Mouse (Mus musculus) spleen, embryonic (tissue): ENCODE results near the gene Zfp719.

Source experiments
- CTCF ChIA-PET: fragments of 350-600 bp; sonication (Branson Sonifier 250); formaldehyde crosslinking; loops from one replicate; lab custom pipeline; 2022; lab: Charles Lee

The Zfp719 gene

GRCm38 (mm10) chr7:43606896-43607742 is 27.7 kb downstream of the Zfp719 start, which contains the start of gene Zfp819:
Zfp819 (plus strand) TSS chr7:43607169.
- CTCF ChIA-PET: no interaction called here

GRCm38 (mm10) chr7:43607743-43608287 is 28.4 kb downstream of the Zfp719 start:
- CTCF ChIA-PET: no interaction called here

GRCm38 (mm10) chr7:43608316-43608824 is 29.0 kb downstream of the Zfp719 start:
- CTCF ChIA-PET: no interaction called here

GRCm38 (mm10) chr7:43613816-43614551 is 34.6 kb downstream of the Zfp719 start:
- CTCF ChIA-PET: no interaction called here

GRCm38 (mm10) chr7:43622927-43623326 is 43.5 kb downstream of the Zfp719 start:
- CTCF ChIA-PET: no interaction called here

GRCm38 (mm10) chr7:43623819-43624218 is 44.4 kb downstream of the Zfp719 start:
- CTCF ChIA-PET: no interaction called here

GRCm38 (mm10) chr7:43625065-43625464 is 45.7 kb downstream of the Zfp719 start:
- CTCF ChIA-PET: no interaction called here

GRCm38 (mm10) chr7:43625794-43626422 is 46.5 kb downstream of the Zfp719 start:
- CTCF ChIA-PET: no interaction called here

GRCm38 (mm10) chr7:43633940-43634339 is 54.5 kb downstream of the Zfp719 start:
- CTCF ChIA-PET: no interaction called here

- CTCF ChIA-PET: no interaction called here
Measured at GRCm38 (mm10) chr7:43634500-43634899, 55.1 kb downstream of the Zfp719 start, which contains the start of gene Ceacam18. Ceacam18 (plus strand) TSS chr7:43634707.

- CTCF ChIA-PET: no interaction called here
Measured at GRCm38 (mm10) chr7:43636194-43636593, 56.8 kb downstream of the Zfp719 start.

GRCm38 (mm10) chr7:43637118-43637517 is 57.7 kb downstream of the Zfp719 start:
- CTCF ChIA-PET: no interaction called here

GRCm38 (mm10) chr7:43642587-43642986 is 63.2 kb downstream of the Zfp719 start:
- CTCF ChIA-PET: interaction anchor here (0.6 kb wide), 1 partner anchor 204 kb away, joined by 3 read pairs; no protein-coding TSS in a partner anchor
